Mouse (Mus musculus) cerebellum, adult 18-20 months (tissue): ENCODE data around the gene Gm3604.
"Not testable (repeated sequence)": the region's sequence is repeated elsewhere in the genome, so short reads cannot be mapped to it uniquely, and the experiment has no call there.

ENCODE experiments used
- DNase-seq, 2 experiments: peaks; one replicate each; pipeline ENCODE4 v3.0.0; 2021

Gm3604 gene

GRCm38 (mm10) chr13:62382952-62383351, at the start of gene Gm3604:
TSS of gene Gm3604 (minus strand) at chr13:62383177.
- peak in 1 of 2 experiments; percentile 21 for DNase-seq

GRCm38 (mm10) chr13:62399206-62399605, 16.2 kb upstream of the Gm3604 start:
- DNase-seq: not testable (repeated sequence)

GRCm38 (mm10) chr13:62390076-62390620, 7.2 kb upstream of the Gm3604 start:
- DNase-seq: not testable (repeated sequence)

- no peak for DNase-seq
Observed at GRCm38 (mm10) chr13:62331786-62332185, 51.2 kb downstream of the Gm3604 start.

GRCm38 (mm10) chr13:62331381-62331780, 51.6 kb downstream of the Gm3604 start:
- no peak for DNase-seq
